Mouse (Mus musculus) limb, embryonic 14.5 days (tissue): ENCODE data around the gene Phox2a. TPM values are rescaled to one million over a fixed set of nuclear protein-coding genes. Genes with fewer than 3 reads are reported as not detected.

Experiments
- ATAC-seq: fragments of 200-750 bp; cut with Nextera tagmentation; 2 replicates; pipeline ENCODE4 v1.8.0; 2017; ENCODE audit warnings: low read depth, moderate number of reproducible peaks, moderate TSS enrichment; ENCODE audit not compliant: low FRiP score
- DNase-seq: peaks from one replicate; pipeline ENCODE4 v3.0.0-alpha.2; 2015; ENCODE audit warnings: low spot score
- H3K27ac ChIP-seq: fragments of 300-500 bp; sonication (generic); replicated peaks from 2 replicates; pipeline ENCODE4 v1.5.1; 2014; ENCODE audit warnings: low read depth, mild to moderate bottlenecking, low read length, moderate library complexity, mixed read lengths
- H3K27me3 ChIP-seq: fragments of 300-500 bp; sonication (generic); 2 replicates; pipeline ENCODE4 v1.6.1; 2014; ENCODE audit warnings: low read length, mixed read lengths; ENCODE audit not compliant: control insufficient read depth, insufficient read depth
- H3K36me3 ChIP-seq: fragments of 300-500 bp; sonication (generic); 2 replicates; pipeline ENCODE4 v1.6.1; 2014; ENCODE audit warnings: mild to moderate bottlenecking, low read length, moderate library complexity, mixed read lengths; ENCODE audit not compliant: control insufficient read depth, insufficient read depth
- H3K4me1 ChIP-seq: fragments of 300-500 bp; sonication (generic); 2 replicates; pipeline ENCODE4 v1.6.1; 2014; ENCODE audit warnings: antibody characterized with exemption, low read length, mixed read lengths; ENCODE audit not compliant: control insufficient read depth, insufficient read depth
- H3K4me2 ChIP-seq: fragments of 300-500 bp; sonication (generic); replicated peaks from 2 replicates; pipeline ENCODE4 v1.6.1; 2014; ENCODE audit warnings: low read depth, mild to moderate bottlenecking, low read length, moderate library complexity; ENCODE audit not compliant: severe bottlenecking
- H3K4me3 ChIP-seq: fragments of 300-500 bp; sonication (generic); replicated peaks from 2 replicates; pipeline ENCODE4 v1.5.1; 2014; ENCODE audit warnings: low read length
- H3K9ac ChIP-seq: fragments of 300-500 bp; sonication (generic); 2 replicates; pipeline ENCODE4 v1.6.1; 2014; ENCODE audit warnings: mild to moderate bottlenecking, low read depth, low read length, moderate library complexity; ENCODE audit not compliant: severe bottlenecking
- H3K9me3 ChIP-seq: fragments of 300-500 bp; sonication (generic); 2 replicates; pipeline ENCODE4 v1.6.1; 2016; ENCODE audit warnings: low read length; ENCODE audit not compliant: control insufficient read depth
- POLR2A ChIP-seq: fragments of 200-500 bp; IDR thresholded peaks from 2 replicates; pipeline ENCODE4 v1.8.0; 2012; ENCODE audit warnings: inconsistent platforms, mild to moderate bottlenecking, moderate library complexity, borderline replicate concordance; ENCODE audit not compliant: insufficient read depth, insufficient read length; ENCODE audit errors: extremely low read depth
- WGBS: fragments of 180-500 bp; shearing (Covaris S2); extraction: QIAGEN DNeasy Blood & Tissue Kit; methylation state at CpG from one replicate; pipeline ENCODE4 v1.1.7; 2014; 5-methylcytosine and 5-hydroxymethylcytosine counted together
- polyA plus RNA-seq, 2 experiments: library from polyadenylated mRNA; depleted of rRNA in 1 of 2; stranded (reverse) in 1 of 2; unstranded in 1 of 2; fragments of >200 nt; fragmentation: Nextera tagmentation in 1 of 2; extraction: Ambion mirVana in 1 of 2; gene quantifications; 2 replicates each; pipeline versions ENCODE4 v1.2.1 to v1.2.3; 2012 to 2014

The Phox2a gene
- polyA plus RNA-seq, 2 experiments: 0.26 to 0.41 TPM

GRCm38 (mm10) chr7:101871296-101871695 lies 53.2 kb downstream of the Phox2a start:
- DNase-seq (no peak), ATAC-seq (no peak)
- no peaks in the 10 kb centered on the region for H3K36me3 ChIP-seq
- no peaks in the 10 kb centered on the region for H3K9me3 ChIP-seq
- no peak overlapping the region for H3K27ac ChIP-seq
- no peak overlapping the region for H3K9ac ChIP-seq
- no peak overlapping the region for H3K4me3 ChIP-seq
- 81% methylated on average over 3 of the region's 3 CpGs for WGBS
- H3K4me1 ChIP-seq: no peaks in the 10 kb centered on the region
- no peak for TF ChIP-seq POLR2A
- H3K27me3 ChIP-seq: no peaks in the 10 kb centered on the region
- H3K4me2 ChIP-seq: no peak overlapping the region

Other genes with a start within 250 kb of the Phox2a start
- gene Art2b, start 232.7 kb upstream of the Phox2a start, polyA plus RNA-seq (2012; rRNA removed): not detected in 2 replicates
- not detected in 2 replicates for gene Art2b, start 232.7 kb upstream of the Phox2a start, polyA plus RNA-seq (2014; fragmentation: Nextera tagmentation; extraction: Ambion mirVana)
- 21.4 and 27.6 TPM in 2 replicates for gene Clpb, start 154.7 kb upstream of the Phox2a start, polyA plus RNA-seq (2012; rRNA removed)
- gene Clpb, start 154.7 kb upstream of the Phox2a start, polyA plus RNA-seq (2014; fragmentation: Nextera tagmentation; extraction: Ambion mirVana): 41.7 and 51.9 TPM in 2 replicates
- 111 and 152 TPM in 2 replicates for gene Inppl1, start 19.9 kb downstream of the Phox2a start, polyA plus RNA-seq (2012; rRNA removed)
- gene Inppl1, start 19.9 kb downstream of the Phox2a start, polyA plus RNA-seq (2014; fragmentation: Nextera tagmentation; extraction: Ambion mirVana): 30.5 and 44.5 TPM in 2 replicates
- gene Folr2, start 38.9 kb downstream of the Phox2a start, polyA plus RNA-seq (2012; rRNA removed): 3.4 and 4.8 TPM in 2 replicates
- gene Folr2, start 38.9 kb downstream of the Phox2a start, polyA plus RNA-seq (2014; fragmentation: Nextera tagmentation; extraction: Ambion mirVana): 2.8 and 3.1 TPM in 2 replicates
- gene Anapc15, start 45.4 kb downstream of the Phox2a start, polyA plus RNA-seq (2012; rRNA removed): 67.2 and 68.9 TPM in 2 replicates
- 44.7 and 60.5 TPM in 2 replicates for gene Anapc15, start 45.4 kb downstream of the Phox2a start, polyA plus RNA-seq (2014; fragmentation: Nextera tagmentation; extraction: Ambion mirVana)
- 1.1 and 1.3 TPM in 2 replicates for gene Folr1, start 52.5 kb downstream of the Phox2a start, polyA plus RNA-seq (2012; rRNA removed)
- gene Folr1, start 52.5 kb downstream of the Phox2a start, polyA plus RNA-seq (2014; fragmentation: Nextera tagmentation; extraction: Ambion mirVana): 1.0 TPM in 1 of 2 replicates, not detected in the other
- 176 and 203 TPM in 2 replicates for gene Lamtor1, start 87.6 kb downstream of the Phox2a start, polyA plus RNA-seq (2012; rRNA removed)
- gene Lamtor1, start 87.6 kb downstream of the Phox2a start, polyA plus RNA-seq (2014; fragmentation: Nextera tagmentation; extraction: Ambion mirVana): 154 and 166 TPM in 2 replicates
- gene Tomt, start 88.0 kb downstream of the Phox2a start, polyA plus RNA-seq (2012; rRNA removed): 0.18 and 0.23 TPM in 2 replicates
- gene Tomt, start 88.0 kb downstream of the Phox2a start, polyA plus RNA-seq (2014; fragmentation: Nextera tagmentation; extraction: Ambion mirVana): 0.29 and 0.41 TPM in 2 replicates
- 11.4 and 11.7 TPM in 2 replicates for gene Lrrc51, start 115.6 kb downstream of the Phox2a start, polyA plus RNA-seq (2012; rRNA removed)
- gene Lrrc51, start 115.6 kb downstream of the Phox2a start, polyA plus RNA-seq (2014; fragmentation: Nextera tagmentation; extraction: Ambion mirVana): 7.5 and 12.6 TPM in 2 replicates
- gene Numa1, start 115.8 kb downstream of the Phox2a start, polyA plus RNA-seq (2012; rRNA removed): 112 and 126 TPM in 2 replicates
- gene Numa1, start 115.8 kb downstream of the Phox2a start, polyA plus RNA-seq (2014; fragmentation: Nextera tagmentation; extraction: Ambion mirVana): 106 and 126 TPM in 2 replicates
- gene Il18bp, start 200.4 kb downstream of the Phox2a start, polyA plus RNA-seq (2012; rRNA removed): 12.9 and 15.4 TPM in 2 replicates
- 2.2 and 2.7 TPM in 2 replicates for gene Il18bp, start 200.4 kb downstream of the Phox2a start, polyA plus RNA-seq (2014; fragmentation: Nextera tagmentation; extraction: Ambion mirVana)
- gene Rnf121, start 247.2 kb downstream of the Phox2a start, polyA plus RNA-seq (2012; rRNA removed): 62.3 and 83.0 TPM in 2 replicates
- 32.6 and 34.1 TPM in 2 replicates for gene Rnf121, start 247.2 kb downstream of the Phox2a start, polyA plus RNA-seq (2014; fragmentation: Nextera tagmentation; extraction: Ambion mirVana)
- 65.1 and 77.5 TPM in 2 replicates for gene Xndc1, start 247.2 kb downstream of the Phox2a start, polyA plus RNA-seq (2012; rRNA removed)
- 21.4 and 22.9 TPM in 2 replicates for gene Xndc1, start 247.2 kb downstream of the Phox2a start, polyA plus RNA-seq (2014; fragmentation: Nextera tagmentation; extraction: Ambion mirVana)
- 9.0 and 9.5 TPM in 2 replicates for gene Xntrpc, start 247.4 kb downstream of the Phox2a start, polyA plus RNA-seq (2012; rRNA removed)
- 1.2 and 1.8 TPM in 2 replicates for gene Xntrpc, start 247.4 kb downstream of the Phox2a start, polyA plus RNA-seq (2014; fragmentation: Nextera tagmentation; extraction: Ambion mirVana)